Mouse (Mus musculus) heart, adult 8-10 months (tissue): ENCODE data around the gene Aup1. TPM values are rescaled to one million over a fixed set of nuclear protein-coding genes. Genes with fewer than 3 reads are reported as not detected.
A peak's percentile ranks its signal among the peaks of the same experiment; 100 is the strongest.

Experiments used
- DNase-seq: peaks from one replicate; pipeline ENCODE4 v3.0.0; 2022; ENCODE audit warnings: low spot score
- microRNA-seq: library from miRNA; unstranded; fragments of <30 nt; microRNA quantifications from one replicate; pipeline ENCODE4 v1.2.0, GENCODE M21; 2022
- total RNA-seq, 4 experiments: library from RNA; stranded (reverse); gene quantifications; 2 replicates each; pipeline ENCODE4 v1.2.4; 2022

The Aup1 gene
- total RNA-seq, 4 experiments from 2014 or later: 63.1 to 78.6 (median 72.3) TPM

DNA sequence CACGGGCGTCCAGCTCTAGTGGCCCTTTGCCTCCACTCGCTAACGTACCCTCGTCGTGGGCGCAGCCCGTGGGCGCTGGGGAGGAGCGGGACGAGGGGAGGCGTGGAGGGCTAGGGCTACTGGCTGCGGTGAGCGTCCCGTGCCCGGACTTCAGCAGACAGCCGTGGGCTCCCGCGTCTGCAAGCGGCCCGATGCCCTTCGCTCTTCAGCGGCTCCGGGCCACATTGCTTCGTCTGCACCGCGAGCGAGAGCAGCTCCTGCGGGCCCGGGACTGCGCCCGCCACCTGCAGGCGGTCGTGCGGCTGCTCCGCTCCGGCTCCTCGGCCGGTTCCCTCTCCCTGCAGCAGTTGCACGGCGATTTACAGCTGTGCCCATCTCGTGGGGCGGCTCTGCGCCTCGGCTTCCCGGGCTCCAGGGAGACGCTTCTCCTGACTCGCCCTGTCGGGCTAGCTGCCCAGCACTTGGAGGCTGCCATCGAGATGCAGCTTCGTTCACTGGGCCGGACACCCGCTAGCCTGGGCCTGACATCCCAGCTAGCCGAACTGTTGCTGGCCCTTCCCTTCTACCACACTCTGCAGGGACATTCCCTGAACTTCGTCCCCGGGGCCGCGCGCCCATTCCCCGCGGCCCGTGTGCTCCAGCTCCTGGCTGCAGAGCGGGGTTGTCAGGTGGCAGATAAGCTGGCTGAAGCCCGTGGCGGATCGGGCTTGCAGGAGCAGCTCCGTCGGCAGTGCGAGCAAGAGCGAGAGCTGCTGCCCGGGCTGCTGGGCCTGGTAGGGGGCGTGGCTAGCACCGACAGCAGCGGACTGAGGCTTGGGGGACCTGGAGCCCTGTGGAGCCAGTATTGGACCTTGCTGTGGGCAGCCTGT is 47.6 kb downstream of the Aup1 start:
- peak; percentile 37 for DNase-seq

DNA sequence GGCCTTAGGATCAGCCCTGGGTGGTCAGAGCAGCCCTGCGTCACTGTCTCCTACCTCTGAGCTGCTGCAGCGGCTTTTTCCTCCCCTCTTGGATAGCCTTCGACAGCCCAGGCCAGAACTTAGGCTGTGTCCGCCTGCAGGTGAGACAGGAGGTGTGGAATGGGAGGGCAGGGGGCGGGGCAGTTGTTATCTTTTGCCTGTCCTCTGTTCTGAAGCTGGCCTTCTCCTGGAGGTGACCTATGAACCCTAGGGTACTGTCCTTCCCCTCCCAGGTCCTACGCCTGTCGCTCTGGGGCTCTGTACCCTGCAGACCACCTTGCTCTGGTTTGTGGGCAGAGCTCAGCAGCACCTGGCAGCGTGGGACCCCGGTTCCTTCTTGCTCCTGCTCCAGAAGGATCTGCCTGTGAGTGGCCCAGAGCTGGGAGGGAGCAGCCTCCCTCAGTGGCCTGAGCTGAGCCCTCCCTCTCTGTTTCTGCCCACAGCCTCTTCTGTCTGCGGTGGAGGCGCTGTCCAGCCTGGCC is 48.9 kb downstream of the Aup1 start:
- DNase-seq: no peak

DNA sequence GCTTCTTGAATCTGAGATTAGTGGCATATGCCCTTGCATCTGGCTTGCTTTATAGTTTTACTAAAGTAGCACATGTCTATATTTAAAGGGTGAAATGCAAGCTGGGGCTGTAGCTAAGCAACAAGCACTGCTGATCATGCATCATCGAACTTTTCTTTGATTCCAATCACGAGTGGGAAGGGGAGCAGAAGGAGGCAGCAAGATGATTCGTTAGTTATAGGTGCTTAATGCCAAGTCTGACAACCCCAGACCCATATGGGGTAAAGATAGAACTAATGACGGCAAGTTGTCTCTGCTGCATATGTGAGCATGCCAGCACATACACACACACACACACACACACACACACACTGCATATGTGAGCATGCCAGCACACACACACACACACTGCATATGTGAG is 49.8 kb downstream of the Aup1 start:
- no peak for DNase-seq

Small RNA genes within 50 kb of the gene (microRNA-seq; reads per million reads assigned to microRNA genes)
- gene Mir3470a (not detected), gene Mir7040 (not detected)

Other genes with a start within 250 kb of the Aup1 start
- gene Sema4f, start 114.8 kb upstream of the Aup1 start, total RNA-seq: under 1 TPM in 3 of 4 experiments, not detected in 1; 0.17 to 0.31 (median 0.22) TPM
- gene M1ap, start 107.6 kb upstream of the Aup1 start, total RNA-seq: not detected
- 1 to 10 TPM; 1.9 to 2.2 (median 2.0) TPM for gene Dok1, start 21.1 kb upstream of the Aup1 start, total RNA-seq
- gene Loxl3, start 20.3 kb upstream of the Aup1 start, total RNA-seq: 1 to 10 TPM; 1.7 to 2.6 (median 2.0) TPM
- gene Htra2, start 752 bp downstream of the Aup1 start, total RNA-seq: 10 to 100 TPM; 33.9 to 37.7 (median 34.7) TPM
- gene Dqx1, start 3.3 kb downstream of the Aup1 start, total RNA-seq: 1 to 10 TPM in 1 of 4 experiments, under 1 TPM in 3; 0.55 to 1.4 (median 0.84) TPM
- under 1 TPM in 1 of 4 experiments, not detected in 3; 0.16 TPM for gene Tlx2, start 15.8 kb downstream of the Aup1 start, total RNA-seq
- 1 to 10 TPM; 7.6 to 9.8 (median 8.5) TPM for gene Pcgf1, start 23.3 kb downstream of the Aup1 start, total RNA-seq
- 1 to 10 TPM in 3 of 4 experiments, under 1 TPM in 1; 0.90 to 2.9 (median 1.3) TPM for gene Lbx2, start 31.8 kb downstream of the Aup1 start, total RNA-seq
- gene Ccdc142, start 47.1 kb downstream of the Aup1 start, total RNA-seq: 1 to 10 TPM in 3 of 4 experiments, under 1 TPM in 1; 0.72 to 2.8 (median 1.3) TPM
- gene Gm42688, start 47.1 kb downstream of the Aup1 start, total RNA-seq: 1 to 10 TPM in 3 of 4 experiments, under 1 TPM in 1; 0.57 to 1.9 (median 1.2) TPM
- gene Mrpl53, start 54.5 kb downstream of the Aup1 start, total RNA-seq: 100 to 1,000 TPM; 132 to 143 (median 140) TPM
- 10 to 100 TPM in 1 of 4 experiments, 1 to 10 TPM in 3; 6.0 to 10.3 (median 8.0) TPM for gene Mogs, start 61.0 kb downstream of the Aup1 start, total RNA-seq
- 10 to 100 TPM; 75.5 to 91.1 (median 82.0) TPM for gene Wbp1, start 67.0 kb downstream of the Aup1 start, total RNA-seq
- gene Ino80b, start 70.9 kb downstream of the Aup1 start, total RNA-seq: 10 to 100 TPM; 11.3 to 19.5 (median 15.3) TPM
- gene Rtkn, start 80.9 kb downstream of the Aup1 start, total RNA-seq: 1 to 10 TPM; 4.8 to 5.4 (median 5.3) TPM
- gene Wdr54, start 101.9 kb downstream of the Aup1 start, total RNA-seq: 1 to 10 TPM; 2.1 to 2.6 (median 2.4) TPM
- gene 1700003E16Rik, start 101.9 kb downstream of the Aup1 start, total RNA-seq: under 1 TPM; 0.16 to 0.41 (median 0.18) TPM
- 100 to 1,000 TPM; 120 to 137 (median 134) TPM for gene Dctn1, start 111.4 kb downstream of the Aup1 start, total RNA-seq
- not detected for gene Slc4a5, start 165.3 kb downstream of the Aup1 start, total RNA-seq